Mouse (Mus musculus): ENCODE results near the gene Smgc. TPM values are rescaled to one million over a fixed set of nuclear protein-coding genes. Genes with fewer than 3 reads are reported as not detected.
"Not testable (repeated sequence)": the region's sequence is repeated elsewhere in the genome, so short reads cannot be mapped to it uniquely, and the experiment has no call there.

Gene Smgc
- not detected for total RNA-seq (2021)
- long read RNA-seq, experiment 1, result 0 reads
- long read RNA-seq, experiment 2, result 0 reads

- no peak for DNase-seq
Observed at GRCm38 (mm10) chr15:91837965-91838364, at the start of gene Smgc. Gene Smgc, plus strand, starts transcription at chr15:91838265.

DNA sequence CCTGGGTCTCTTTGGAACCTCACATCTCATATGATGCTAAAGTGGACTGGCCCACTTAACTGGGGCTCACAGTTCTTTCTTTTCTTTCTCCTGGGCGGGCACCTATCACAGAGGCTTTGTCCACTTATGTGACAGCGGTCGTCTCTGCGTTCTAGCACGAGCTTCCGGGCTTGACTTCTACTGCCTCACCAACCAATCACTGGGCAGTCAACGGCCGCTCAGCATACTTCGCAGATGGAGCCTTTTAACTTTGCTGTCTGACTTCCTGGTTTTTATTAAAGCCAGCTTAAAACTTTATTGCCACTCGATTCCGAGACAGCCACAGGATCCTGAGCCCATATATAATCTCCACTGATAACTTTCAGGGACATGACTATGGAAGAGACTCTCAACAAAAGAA is 49.7 kb upstream of the Smgc start:
- DNase-seq, result no peak

DNA sequence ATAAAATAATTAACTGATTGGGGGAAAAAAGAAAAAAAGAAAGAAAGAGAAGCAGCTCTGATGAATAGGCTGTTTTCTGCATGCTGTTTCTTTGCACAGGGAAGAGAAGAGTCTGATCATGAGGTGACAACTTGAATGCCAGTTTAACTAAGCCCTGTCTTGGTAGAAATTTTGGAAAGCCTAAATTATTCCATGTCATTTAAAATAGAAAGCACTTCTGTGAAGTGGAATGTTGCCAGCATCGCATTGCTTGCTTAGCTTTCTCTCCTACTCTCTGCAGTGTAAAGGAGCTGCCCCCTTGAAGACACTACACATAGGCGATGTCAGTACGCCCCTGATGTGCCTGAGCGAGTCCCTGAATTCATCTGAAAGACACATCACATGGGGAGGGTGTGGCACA is 31.6 kb upstream of the Smgc start:
- no peak for DNase-seq

- no peak for DNase-seq
Observed at GRCm38 (mm10) chr15:91835319-91835718, 2.7 kb upstream of the Smgc start.

GRCm38 (mm10) chr15:91864130-91864529 is 26.1 kb downstream of the Smgc start:
- not testable (repeated sequence) for DNase-seq

DNA sequence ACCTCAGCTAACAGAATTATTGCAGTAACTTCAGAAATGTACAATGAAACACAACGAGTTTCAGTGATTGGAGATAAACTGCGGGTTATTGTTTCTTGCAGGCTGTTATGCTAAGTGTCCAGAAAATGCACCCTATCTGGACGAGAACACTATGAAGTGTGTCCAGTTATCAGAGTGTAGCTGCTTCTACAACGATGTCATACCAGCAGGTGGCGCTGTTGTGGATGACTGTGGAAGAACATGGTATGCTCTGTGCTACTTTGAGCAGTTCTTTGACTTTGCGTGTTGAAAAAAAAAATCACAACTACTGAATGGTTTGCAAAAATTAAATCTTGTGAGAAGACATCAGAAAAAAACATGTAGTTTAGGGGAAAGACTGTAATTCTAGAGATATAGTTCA is 62.2 kb downstream of the Smgc start:
- DNase-seq, result peak; percentile 37

DNA sequence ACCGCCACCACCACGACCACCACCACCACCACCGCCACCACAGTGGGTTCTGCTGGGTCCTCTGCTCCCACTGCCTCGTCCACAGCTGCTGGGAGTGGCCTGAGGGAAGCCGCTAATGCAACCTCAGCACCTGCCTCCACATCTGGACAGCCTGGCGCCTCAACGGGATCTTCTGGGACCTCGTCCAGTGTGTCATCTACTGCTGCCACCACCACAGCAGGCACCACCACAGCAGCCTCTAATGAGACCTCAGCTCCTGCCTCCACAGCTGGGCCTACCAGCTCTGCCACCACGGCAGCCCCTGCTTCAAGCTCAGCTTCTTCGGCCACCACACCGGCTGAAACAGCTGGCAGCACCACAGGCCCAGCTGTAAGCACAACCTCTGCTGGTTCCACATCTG is 69.0 kb downstream of the Smgc start:
- peak; percentile 13 for DNase-seq

Other genes starting within 250 kb of the Smgc start
- 10 to 100 TPM; 19.0 to 19.7 TPM for gene Lrrk2, start 165.1 kb upstream of the Smgc start, total RNA-seq (2021)
- 1 to 10 TPM; 4.4 to 7.2 TPM for gene Cntn1, start 212.9 kb downstream of the Smgc start, total RNA-seq (2021)